Mouse (Mus musculus): ENCODE measurements around the gene Mapkapk2.
A peak's percentile ranks its signal among the peaks of the same experiment; 100 is the strongest.
"Not testable (repeated sequence)": the region's sequence is repeated elsewhere in the genome, so short reads cannot be mapped to it uniquely, and the experiment has no call there.

The Mapkapk2 gene

GRCm38 (mm10) chr1:131023250-131023858, 74.3 kb downstream of the Mapkapk2 start:
- not testable (repeated sequence) for ATAC-seq (ENCODE audit: insufficient number of reproducible peaks, low FRiP score, low TSS enrichment)

- peak; percentile 90 for ATAC-seq (ENCODE audit: insufficient number of reproducible peaks, low FRiP score, low TSS enrichment)
Measured at GRCm38 (mm10) chr1:131022591-131023249, 74.9 kb downstream of the Mapkapk2 start.

- ATAC-seq (ENCODE audit: insufficient number of reproducible peaks, low FRiP score, low TSS enrichment): no peak
Measured at GRCm38 (mm10) chr1:131021900-131022590, 75.6 kb downstream of the Mapkapk2 start.

- ATAC-seq (ENCODE audit: insufficient number of reproducible peaks, low FRiP score, low TSS enrichment): no peak
Measured at GRCm38 (mm10) chr1:131021438-131021837, 76.2 kb downstream of the Mapkapk2 start.

GRCm38 (mm10) chr1:131020425-131021310, 77.0 kb downstream of the Mapkapk2 start:
- ATAC-seq (ENCODE audit: insufficient number of reproducible peaks, low FRiP score, low TSS enrichment): no peak

- no peak for ATAC-seq (ENCODE audit: insufficient number of reproducible peaks, low FRiP score, low TSS enrichment)
Measured at GRCm38 (mm10) chr1:131019492-131020098, 78.0 kb downstream of the Mapkapk2 start, which contains the start of gene Il10. Gene Il10 (plus strand): TSS chr1:131019845.

GRCm38 (mm10) chr1:131015879-131016278, 81.7 kb downstream of the Mapkapk2 start:
- no peak for ATAC-seq (ENCODE audit: insufficient number of reproducible peaks, low FRiP score, low TSS enrichment)

- no peak for ATAC-seq (ENCODE audit: insufficient number of reproducible peaks, low FRiP score, low TSS enrichment)
Measured at GRCm38 (mm10) chr1:131015281-131015680, 82.3 kb downstream of the Mapkapk2 start.

- ATAC-seq (ENCODE audit: insufficient number of reproducible peaks, low FRiP score, low TSS enrichment): no peak
Measured at GRCm38 (mm10) chr1:131013926-131014325, 83.7 kb downstream of the Mapkapk2 start.

GRCm38 (mm10) chr1:131012494-131012893, 85.1 kb downstream of the Mapkapk2 start:
- no peak for ATAC-seq (ENCODE audit: insufficient number of reproducible peaks, low FRiP score, low TSS enrichment)

- no peak for ATAC-seq (ENCODE audit: insufficient number of reproducible peaks, low FRiP score, low TSS enrichment)
Measured at GRCm38 (mm10) chr1:131010201-131011153, 87.1 kb downstream of the Mapkapk2 start.

- ATAC-seq (ENCODE audit: insufficient number of reproducible peaks, low FRiP score, low TSS enrichment): no peak
Measured at GRCm38 (mm10) chr1:131006069-131006468, 91.6 kb downstream of the Mapkapk2 start.
